Mouse (Mus musculus) hematopoietic stem cell, adult 5-6 weeks (primary cell): ENCODE results near the gene Zfp958. TPM values are rescaled to one million over a fixed set of nuclear protein-coding genes. Genes with fewer than 3 reads are reported as not detected.
"Not testable (repeated sequence)": the region's sequence is repeated elsewhere in the genome, so short reads cannot be mapped to it uniquely, and the experiment has no call there.

Experiments used
- ATAC-seq, 2 experiments: fragments of 125-278 bp in 1 of 2; replicated peaks in 1 of 2; 2 replicates each; pipeline ENCODE4 v1.8.0; 2016 to 2017; ENCODE audit warnings: inconsistent platforms in 2 of 2, mild to moderate bottlenecking in 2 of 2, moderate number of reproducible peaks in 2 of 2, low read depth in 1 of 2, moderate TSS enrichment in 1 of 2; ENCODE audit not compliant: low FRiP score in 2 of 2, poor library complexity in 2 of 2, severe bottlenecking in 2 of 2, insufficient read depth in 1 of 2, low TSS enrichment in 1 of 2
- total RNA-seq: library from RNA; stranded (forward); fragments of 172-1452, 232-1000 nt; gene quantifications from 2 replicates; pipeline ENCODE4 v1.2.3, GENCODE M21; 2017

Gene Zfp958
- 15.9 and 24.1 TPM in 2 replicates for total RNA-seq

GRCm38 (mm10) chr8:4612932-4613853, at the start of gene Zfp958:
TSS of gene Zfp958 (plus strand) at chr8:4613167.
- peak; percentile 100 for ATAC-seq

GRCm38 (mm10) chr8:4581986-4582385, 31.0 kb upstream of the Zfp958 start:
- no peak for ATAC-seq

- no peak for ATAC-seq
Observed at GRCm38 (mm10) chr8:4582754-4583178, 30.2 kb upstream of the Zfp958 start.

GRCm38 (mm10) chr8:4584660-4585059, 28.3 kb upstream of the Zfp958 start:
- ATAC-seq: no peak

- ATAC-seq: no peak
Observed at GRCm38 (mm10) chr8:4586356-4586755, 26.6 kb upstream of the Zfp958 start.

GRCm38 (mm10) chr8:4588165-4589000, 24.6 kb upstream of the Zfp958 start:
- ATAC-seq: peak; percentile 62 to 81

GRCm38 (mm10) chr8:4608896-4609295, 4.1 kb upstream of the Zfp958 start:
- ATAC-seq: no peak

GRCm38 (mm10) chr8:4611626-4612175, 1.3 kb upstream of the Zfp958 start:
- not testable (repeated sequence) for ATAC-seq

GRCm38 (mm10) chr8:4627349-4627748, 14.4 kb downstream of the Zfp958 start:
- ATAC-seq: no peak

- no peak for ATAC-seq
Observed at GRCm38 (mm10) chr8:4637071-4637470, 24.1 kb downstream of the Zfp958 start.

GRCm38 (mm10) chr8:4642974-4643373, 30.0 kb downstream of the Zfp958 start:
- not testable (repeated sequence) for ATAC-seq

- no peak for ATAC-seq
Observed at GRCm38 (mm10) chr8:4656536-4656935, 43.6 kb downstream of the Zfp958 start.

- ATAC-seq: no peak
Observed at GRCm38 (mm10) chr8:4675191-4676003, 62.4 kb downstream of the Zfp958 start.

GRCm38 (mm10) chr8:4676586-4676985, 63.6 kb downstream of the Zfp958 start:
- ATAC-seq: no peak

GRCm38 (mm10) chr8:4677265-4678217, 64.6 kb downstream of the Zfp958 start:
- peak; percentile 84 to 85 for ATAC-seq
